Mouse (Mus musculus) 416B (cell line): ENCODE measurements at regions not wholly inside any gene's neighbourhood (a gene's known extent, or its start where the extent isn't known, plus 50 kb on each side); places are given as distances from the start of the nearest gene placed in this dataset.

Source experiments
- DNase-seq: peaks from one replicate; pipeline ENCODE4 v3.0.0; 2011; ENCODE audit warnings: low read depth

DNA sequence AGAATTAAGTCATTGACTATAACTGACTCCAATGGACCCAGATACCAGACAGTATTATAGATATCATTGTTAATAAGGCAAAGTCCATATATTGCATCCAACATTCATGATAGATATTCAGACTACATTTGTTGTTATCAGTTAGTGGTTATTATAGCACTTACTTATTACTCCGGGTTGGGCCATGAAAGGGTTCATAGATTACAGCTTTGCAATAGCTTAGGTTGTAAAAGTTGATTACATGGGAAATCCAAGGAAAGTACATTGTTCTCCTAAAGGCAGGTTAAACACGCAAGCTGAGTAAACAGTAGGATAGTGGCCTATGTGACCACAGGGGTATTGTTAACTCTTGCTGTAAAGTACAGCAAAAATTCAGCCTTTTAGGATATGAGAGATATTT, 89.3 kb upstream of the Actbl2 start:
- no peak for DNase-seq

DNA sequence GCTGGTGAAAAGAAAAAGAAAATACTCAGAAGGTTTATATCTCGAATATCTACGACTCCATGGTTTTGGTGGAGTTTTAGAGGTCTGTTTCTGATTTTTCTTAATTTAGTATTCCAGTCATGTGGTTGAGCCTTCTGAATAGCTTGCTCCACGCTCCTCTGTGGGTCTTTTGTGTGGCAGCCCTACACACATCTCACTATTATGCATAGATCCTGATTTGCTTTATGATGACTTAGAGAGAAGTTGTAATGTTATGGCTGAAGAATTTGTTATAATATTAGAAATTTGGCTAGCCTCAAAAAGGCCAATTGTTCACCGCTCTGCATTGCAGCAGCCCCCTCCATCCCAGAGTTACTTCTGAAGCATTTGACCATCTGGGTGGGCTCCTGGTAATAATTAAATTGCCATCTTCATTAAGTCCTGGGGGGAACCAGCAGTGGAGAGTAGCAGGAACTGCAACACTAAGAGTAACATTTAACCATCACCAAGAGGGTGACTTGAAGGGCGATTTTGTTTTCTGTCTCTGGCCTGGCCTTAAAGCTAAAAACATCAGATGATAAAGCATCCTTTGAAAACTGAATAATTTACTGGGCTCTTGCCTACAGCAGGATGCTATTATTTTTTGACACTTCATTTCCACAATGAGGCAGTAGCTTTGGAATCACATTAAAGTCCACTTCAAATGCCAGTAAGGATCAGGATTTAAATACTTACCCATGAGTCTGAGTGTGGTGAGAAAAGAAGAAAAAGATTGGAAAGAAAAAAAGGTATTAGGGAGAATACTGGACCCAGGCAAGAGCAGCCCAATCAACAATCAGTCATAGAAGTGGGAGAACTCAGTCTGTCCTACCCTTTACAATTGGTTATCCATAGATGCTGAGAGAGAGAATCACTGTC, 84.3 kb upstream of the Actbl2 start:
- no peak for DNase-seq

DNA sequence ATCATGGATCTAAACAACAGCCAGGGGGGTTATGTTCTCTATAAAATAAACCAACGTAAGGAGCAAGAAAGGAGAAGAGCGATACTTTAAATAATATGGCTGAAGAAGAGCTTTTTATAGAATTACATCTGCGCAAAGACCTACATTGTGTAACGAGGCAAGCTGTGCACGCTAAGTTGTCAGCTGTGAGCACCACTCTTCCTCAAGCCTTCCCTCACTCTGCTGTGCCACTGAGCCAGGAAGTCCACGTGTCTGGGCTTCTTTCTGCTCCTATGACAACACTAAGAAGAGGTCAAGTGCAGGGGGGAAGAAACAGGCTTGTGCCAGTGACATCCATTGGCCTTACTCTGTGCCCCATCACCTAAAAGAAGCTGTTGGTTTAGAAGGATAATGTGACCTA, 75.6 kb upstream of the Actbl2 start:
- DNase-seq: no peak

DNA sequence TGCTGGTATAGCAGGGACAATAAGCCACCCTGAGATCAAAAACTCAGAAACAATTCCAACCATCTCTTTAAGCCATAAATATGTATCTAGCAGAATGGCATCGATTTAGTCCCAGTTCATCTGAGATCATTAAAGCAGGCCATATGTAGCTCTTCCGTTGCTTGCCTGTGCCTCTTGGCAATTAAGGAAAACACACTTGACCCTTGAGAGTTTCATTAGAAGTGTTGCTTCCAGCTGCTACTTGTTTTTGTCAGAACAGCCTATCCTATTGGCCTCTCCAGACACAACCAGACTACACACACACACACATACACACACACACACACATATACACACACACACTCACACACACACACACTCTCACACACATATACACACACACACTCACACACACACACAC, 71.5 kb upstream of the Actbl2 start:
- no peak for DNase-seq

DNA sequence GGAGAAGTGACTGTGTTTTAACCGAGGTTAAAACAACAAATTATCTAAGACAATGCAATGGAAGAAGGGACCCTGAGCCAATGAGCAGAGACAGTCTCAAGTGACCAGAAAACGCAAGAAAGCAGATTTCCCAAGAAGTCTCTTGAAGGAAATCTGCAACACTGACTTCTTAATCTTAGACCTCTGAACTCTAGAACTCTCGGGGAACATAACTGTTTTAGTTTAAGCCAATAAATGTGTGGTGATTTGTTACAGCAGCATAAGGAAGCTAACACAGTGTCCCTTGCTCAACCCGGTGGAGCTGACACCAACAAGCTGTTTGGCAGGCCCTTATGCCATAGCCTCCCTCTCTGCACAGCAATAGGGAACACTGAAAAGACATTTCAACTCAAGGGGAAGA, 69.0 kb upstream of the Actbl2 start:
- no peak for DNase-seq

DNA sequence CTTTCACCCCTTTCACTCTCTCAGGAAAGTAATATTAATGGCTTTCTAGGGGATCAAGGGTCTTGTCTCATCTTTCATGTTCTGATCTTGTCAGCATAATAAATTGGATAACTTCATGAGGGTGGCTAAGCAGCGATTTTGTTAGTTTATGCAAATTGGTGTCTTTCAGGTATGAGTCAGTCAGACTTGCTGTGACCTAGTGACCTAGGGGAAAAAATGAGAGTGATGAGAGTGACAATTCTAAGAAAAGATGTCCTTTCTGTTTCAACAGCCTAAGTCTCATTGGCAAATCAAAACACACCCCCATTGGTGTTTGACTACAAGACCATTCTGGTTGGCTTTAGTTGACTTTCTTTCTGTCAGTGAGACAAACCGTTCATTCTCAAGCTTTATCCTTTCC, 68.0 kb upstream of the Actbl2 start:
- DNase-seq: no peak

DNA sequence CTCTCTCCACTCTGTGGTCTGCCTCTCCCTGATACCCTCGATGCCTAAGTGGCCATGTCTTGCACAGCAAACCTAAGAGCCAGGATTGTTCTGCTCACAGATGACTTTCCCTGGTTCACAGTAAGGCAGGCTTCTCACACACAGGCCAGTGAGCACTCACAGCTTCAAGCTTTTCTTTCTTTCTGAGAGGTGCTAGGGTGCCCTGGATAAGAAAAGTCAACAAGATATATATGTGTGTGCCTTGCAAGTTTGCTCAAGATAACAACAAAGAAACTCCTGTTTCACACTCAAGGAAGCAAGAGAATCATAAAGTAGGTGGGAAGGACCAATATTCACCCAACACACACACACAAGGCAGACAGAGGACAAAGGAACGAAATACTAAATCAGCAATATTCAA, 60.9 kb upstream of the Actbl2 start:
- DNase-seq: no peak

DNA sequence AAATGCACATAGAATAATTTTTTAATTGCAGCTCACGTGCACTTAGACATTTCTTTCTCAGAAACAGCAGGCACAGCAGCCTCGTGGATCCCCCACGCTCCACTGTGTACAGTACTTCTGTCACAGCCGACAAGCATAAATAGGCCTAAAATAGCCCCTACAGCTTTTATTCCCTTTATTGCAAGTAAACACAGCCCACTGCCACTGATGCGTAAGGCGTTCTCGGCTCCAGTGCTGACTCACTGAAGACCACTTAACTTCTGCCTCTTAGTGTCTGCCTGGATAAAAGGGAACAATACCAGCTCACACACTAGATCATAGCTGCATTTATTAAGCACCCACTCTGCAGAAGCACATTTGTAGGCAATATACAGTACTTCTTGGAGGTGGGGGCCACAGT, 60.5 kb upstream of the Actbl2 start:
- DNase-seq: no peak

DNA sequence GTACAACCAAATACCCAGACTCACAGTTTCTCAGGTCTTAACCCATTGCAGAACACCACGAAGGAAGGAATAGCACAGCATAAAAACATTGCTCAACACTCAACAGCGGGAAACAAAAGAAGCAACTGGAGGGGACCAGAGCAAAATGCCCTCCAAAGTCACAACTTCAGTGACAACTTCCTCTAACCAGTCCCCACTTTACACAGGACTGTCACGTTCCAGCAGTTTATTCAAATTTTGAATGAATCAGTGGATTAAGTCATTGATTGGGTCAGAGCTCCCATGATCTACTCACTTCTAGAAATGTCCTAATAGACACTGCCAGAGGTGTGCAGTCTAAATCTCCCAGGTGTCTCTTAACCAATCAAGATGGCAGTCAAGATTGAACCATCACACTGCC, 53.3 kb upstream of the Actbl2 start:
- DNase-seq: no peak

DNA sequence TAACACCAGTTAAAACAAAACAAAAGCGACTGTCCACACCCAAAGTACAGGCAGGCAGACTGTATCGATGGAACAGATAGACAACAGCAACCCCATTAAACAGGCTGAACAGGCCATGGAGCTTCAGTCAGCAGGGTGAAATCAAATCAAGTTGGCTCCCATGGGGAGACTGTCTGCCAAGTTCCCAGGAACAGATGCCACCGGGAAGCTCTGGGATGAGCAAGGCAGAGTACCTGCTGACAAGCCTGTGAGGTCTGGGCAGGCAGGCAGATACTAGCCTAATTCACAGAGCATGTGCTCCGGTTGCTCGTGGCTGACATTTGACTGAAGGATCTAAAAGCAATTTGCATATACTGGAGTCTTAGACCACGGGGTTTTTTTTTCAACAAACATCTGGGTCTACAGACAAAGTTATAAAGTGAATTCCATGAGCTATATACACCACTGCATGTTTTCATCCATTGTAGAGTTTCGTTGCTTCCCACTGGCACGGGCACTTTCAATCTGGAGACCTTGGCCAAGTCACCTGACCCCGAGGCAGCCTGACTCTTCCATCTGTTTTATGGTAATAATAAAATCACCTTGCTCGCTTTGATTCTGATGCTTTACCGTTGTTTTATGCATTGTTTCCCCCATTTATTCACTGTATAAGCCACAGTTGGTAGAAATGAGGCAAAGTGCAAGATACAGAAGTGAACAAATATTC, 50.1 kb upstream of the Actbl2 start:
- DNase-seq: no peak
